Comparison of ENCODE assay signal across 26 mouse cellular contexts in genomic region chr3:28808039-28808643, GRCm38 (mm10).
"Had no signal": no experiment of that assay in that cellular context is flagged by ENCODE, and none has a peak within 500 bp of the region (broad histone marks: within the 10 kb centered on the region; RNA-seq: fewer than 3 reads in every experiment).

No protein-coding gene starts in this region.

- H3K9me3 ChIP-seq: embryonic facial prominence, embryonic 10.5 days; embryonic facial prominence, embryonic 12.5 days; embryonic facial prominence, embryonic 13.5 days; embryonic facial prominence, embryonic 15.5 days; forebrain, embryonic 10.5 days; forebrain, embryonic 12.5 days; forebrain, embryonic 13.5 days; forebrain, embryonic 15.5 days; heart, embryonic 10.5 days had no signal

- DNase-seq: cerebellum, postnatal 10 days; cerebellum, postnatal 25 days; cerebellum, postnatal 36 days; embryo, embryonic 11 days; forebrain, postnatal 0 days; gastrocnemius, adult 2 months; gastrocnemius, postnatal 10 days; gastrocnemius, postnatal 14 days; gastrocnemius, postnatal 25 days; gastrocnemius, postnatal 36 days; heart, adult 11 months; heart, adult 18-20 months; heart, adult 2 months had no signal

- H3K27ac ChIP-seq: embryonic facial prominence, embryonic 10.5 days; embryonic facial prominence, embryonic 12.5 days; embryonic facial prominence, embryonic 13.5 days; embryonic facial prominence, embryonic 15.5 days; forebrain, embryonic 10.5 days; forebrain, embryonic 12.5 days; forebrain, embryonic 13.5 days; forebrain, embryonic 15.5 days; gastrocnemius, adult 2 months; heart, adult 2 months; heart, embryonic 10.5 days had no signal

- H3K9ac ChIP-seq: embryonic facial prominence, embryonic 12.5 days; embryonic facial prominence, embryonic 13.5 days; embryonic facial prominence, embryonic 15.5 days; forebrain, embryonic 12.5 days; forebrain, embryonic 13.5 days; forebrain, embryonic 15.5 days; forebrain, postnatal 0 days had no signal

- ATAC-seq: forebrain, embryonic 13.5 days; forebrain, embryonic 14.5 days; forebrain, embryonic 15.5 days; forebrain, embryonic 16.5 days; forebrain, postnatal 0 days had no signal

- H3K4me2 ChIP-seq: embryonic facial prominence, embryonic 12.5 days; embryonic facial prominence, embryonic 13.5 days; embryonic facial prominence, embryonic 15.5 days; forebrain, embryonic 12.5 days; forebrain, embryonic 13.5 days; forebrain, embryonic 15.5 days; heart, embryonic 11.5 days had no signal

- H3K27me3 ChIP-seq: embryonic facial prominence, embryonic 12.5 days; embryonic facial prominence, embryonic 13.5 days; embryonic facial prominence, embryonic 15.5 days; forebrain, embryonic 12.5 days; forebrain, embryonic 13.5 days; forebrain, embryonic 15.5 days had no signal

- H3K4me3 ChIP-seq: embryonic facial prominence, embryonic 10.5 days; embryonic facial prominence, embryonic 12.5 days; embryonic facial prominence, embryonic 13.5 days; embryonic facial prominence, embryonic 15.5 days; erythroblast, embryonic 14.5 days; forebrain, embryonic 10.5 days; forebrain, embryonic 12.5 days; forebrain, embryonic 13.5 days; forebrain, embryonic 15.5 days; gastrocnemius, adult 2 months; heart, adult 2 months; heart, embryonic 10.5 days had no signal
